Mouse (Mus musculus) spleen, adult 18-20 months (tissue): ENCODE results near the gene Fbxl22.

Experiments
- DNase-seq, 2 experiments: peaks; one replicate each; pipeline ENCODE4 v3.0.0; 2022; ENCODE audit warnings: mixed read lengths in 2 of 2

Fbxl22 gene

GRCm38 (mm10) chr9:66506011-66506410, 8.4 kb downstream of the Fbxl22 start:
- DNase-seq, result no peak

- DNase-seq, result no peak
Observed at GRCm38 (mm10) chr9:66505141-66505917, 9.1 kb downstream of the Fbxl22 start.

- DNase-seq, result no peak
Observed at GRCm38 (mm10) chr9:66504518-66504917, 9.9 kb downstream of the Fbxl22 start.

GRCm38 (mm10) chr9:66503879-66504411, 10.4 kb downstream of the Fbxl22 start:
- no peak for DNase-seq

GRCm38 (mm10) chr9:66501248-66501647, 13.1 kb downstream of the Fbxl22 start:
- no peak for DNase-seq

- DNase-seq, result no peak
Observed at GRCm38 (mm10) chr9:66493992-66494391, 20.4 kb downstream of the Fbxl22 start.

GRCm38 (mm10) chr9:66492361-66492760, 22.0 kb downstream of the Fbxl22 start:
- DNase-seq, result no peak

GRCm38 (mm10) chr9:66488786-66489185, 25.6 kb downstream of the Fbxl22 start:
- no peak for DNase-seq

- DNase-seq, result no peak
Observed at GRCm38 (mm10) chr9:66483429-66483828, 31.0 kb downstream of the Fbxl22 start.

GRCm38 (mm10) chr9:66477785-66478184, 36.6 kb downstream of the Fbxl22 start:
- DNase-seq, result no peak

- DNase-seq, result no peak
Observed at GRCm38 (mm10) chr9:66465087-66465486, 49.3 kb downstream of the Fbxl22 start.
